Mouse (Mus musculus) cortical plate, adult 2 months (tissue): ENCODE measurements around the gene Rabep1. TPM values are rescaled to one million over a fixed set of nuclear protein-coding genes. Genes with fewer than 3 reads are reported as not detected.
"Not testable (repeated sequence)": the region's sequence is repeated elsewhere in the genome, so short reads cannot be mapped to it uniquely, and the experiment has no call there.

Experiments used
- H3K27ac ChIP-seq: fragments of 200-500 bp; 2 replicates; pipeline ENCODE4 v1.5.1; 2012; ENCODE audit warnings: low read length, control low read depth, inconsistent platforms; ENCODE audit not compliant: insufficient read depth
- H3K4me1 ChIP-seq: fragments of 200-500 bp; 2 replicates; pipeline ENCODE4 v1.6.1; 2011; ENCODE audit warnings: low read length; ENCODE audit not compliant: control insufficient read depth, insufficient read depth
- H3K4me3 ChIP-seq: fragments of 200-500 bp; 2 replicates; pipeline ENCODE4 v1.5.1; 2011; ENCODE audit warnings: mild to moderate bottlenecking, low read length, control low read depth; ENCODE audit not compliant: insufficient read depth
- CTCF ChIP-seq: fragments of 200-500 bp; IDR thresholded peaks from 2 replicates; pipeline ENCODE4 v1.5.1; 2011; ENCODE audit warnings: mild to moderate bottlenecking, control low read depth, low read length; ENCODE audit not compliant: insufficient read depth; ENCODE audit errors: extremely low read depth
- POLR2A ChIP-seq: fragments of 200-500 bp; IDR thresholded peaks from 2 replicates; pipeline ENCODE4 v1.6.1; 2011; ENCODE audit warnings: mild to moderate bottlenecking, low read length, control low read depth; ENCODE audit not compliant: insufficient read depth; ENCODE audit errors: extremely low read depth
- polyA plus RNA-seq: library from polyadenylated mRNA; depleted of rRNA; stranded (reverse); fragments of >200 nt; gene quantifications from 2 replicates; pipeline ENCODE4 v1.2.3, GENCODE M21; 2012

Gene Rabep1
- polyA plus RNA-seq, 1 experiment: 40.7 TPM

GRCm38 (mm10) chr11:70845457-70845978, 940 bp downstream of the Rabep1 start:
- H3K4me1 ChIP-seq: peaks cover 6% of the 10 kb centered on the region; the same call in 1 of the 2 replicates
- TF ChIP-seq CTCF (no peak), POLR2A (no peak)
- H3K27ac ChIP-seq: peak overlapping the region; percentile 95
- peak overlapping the region; percentile 100 for H3K4me3 ChIP-seq

GRCm38 (mm10) chr11:70846029-70846428, 1.5 kb downstream of the Rabep1 start:
- TF ChIP-seq POLR2A: no peak

GRCm38 (mm10) chr11:70860371-70860770, 15.8 kb downstream of the Rabep1 start:
- H3K4me1 ChIP-seq: peaks cover 2% of the 10 kb centered on the region; the same call in 1 of the 2 replicates
- no peak overlapping the region for H3K4me3 ChIP-seq
- no peak overlapping the region for H3K27ac ChIP-seq
- no peak for TF ChIP-seq CTCF
- no peak for TF ChIP-seq POLR2A

More at GRCm38 (mm10) chr11:70846029-70846428, 1.5 kb downstream of the Rabep1 start:
- Histone ChIP-seq H3K4me1 (peaks cover 6% of the 10 kb centered on the region; the same call in 1 of the 2 replicates), H3K27ac (no peak overlapping the region), H3K4me3 (peak overlapping the region; percentile 100)

- H3K4me1 ChIP-seq, H3K27ac ChIP-seq: not testable (repeated sequence)
Observed at GRCm38 (mm10) chr11:70863204-70863603, 18.6 kb downstream of the Rabep1 start.

GRCm38 (mm10) chr11:70865223-70865622, 20.6 kb downstream of the Rabep1 start:
- TF ChIP-seq CTCF (no peak), POLR2A (no peak)
- Histone ChIP-seq H3K4me1 (peaks cover 2% of the 10 kb centered on the region; the same call in 1 of the 2 replicates), H3K27ac (no peak overlapping the region), H3K4me3 (no peak overlapping the region)

More at GRCm38 (mm10) chr11:70863204-70863603, 18.6 kb downstream of the Rabep1 start:
- not testable (repeated sequence) for H3K4me3 ChIP-seq

- H3K4me3 ChIP-seq: no peak overlapping the region
- no peak for TF ChIP-seq POLR2A
- TF ChIP-seq CTCF: no peak
- H3K27ac ChIP-seq: no peak overlapping the region
- H3K4me1 ChIP-seq: peaks cover 3% of the 10 kb centered on the region; the same call in 1 of the 2 replicates
Observed at GRCm38 (mm10) chr11:70869263-70869662, 24.7 kb downstream of the Rabep1 start.

- peaks cover 3% of the 10 kb centered on the region; the same call in 1 of the 2 replicates for H3K4me1 ChIP-seq
- TF ChIP-seq POLR2A: no peak
- TF ChIP-seq CTCF: no peak
- H3K4me3 ChIP-seq: no peak overlapping the region
- H3K27ac ChIP-seq: no peak overlapping the region
Observed at GRCm38 (mm10) chr11:70869811-70870210, 25.2 kb downstream of the Rabep1 start.

GRCm38 (mm10) chr11:70870407-70870806, 25.8 kb downstream of the Rabep1 start:
- Histone ChIP-seq H3K4me1 (peaks cover 3% of the 10 kb centered on the region; the same call in 1 of the 2 replicates), H3K4me3 (no peak overlapping the region), H3K27ac (no peak overlapping the region)
- no peak for TF ChIP-seq POLR2A
- TF ChIP-seq CTCF: no peak

- Histone ChIP-seq H3K4me3 (no peak overlapping the region), H3K27ac (no peak overlapping the region), H3K4me1 (peaks cover 3% of the 10 kb centered on the region; the same call in 1 of the 2 replicates)
- TF ChIP-seq CTCF: no peak
- TF ChIP-seq POLR2A: no peak
Observed at GRCm38 (mm10) chr11:70871110-70871509, 26.5 kb downstream of the Rabep1 start.

GRCm38 (mm10) chr11:70871766-70872330, 27.3 kb downstream of the Rabep1 start:
- TF ChIP-seq CTCF (no peak), POLR2A (no peak)
- Histone ChIP-seq H3K4me3 (no peak overlapping the region), H3K4me1 (peaks cover 3% of the 10 kb centered on the region; the same call in 1 of the 2 replicates), H3K27ac (no peak overlapping the region)

- H3K4me1 ChIP-seq: peaks cover 7% of the 10 kb centered on the region
- no peak overlapping the region for H3K27ac ChIP-seq
- no peak overlapping the region for H3K4me3 ChIP-seq
- TF ChIP-seq CTCF: no peak
- TF ChIP-seq POLR2A: no peak
Observed at GRCm38 (mm10) chr11:70873846-70874613, 29.5 kb downstream of the Rabep1 start.
